Mouse (Mus musculus): ENCODE measurements around the gene Plekhg1. TPM values are rescaled to one million over a fixed set of nuclear protein-coding genes. Genes with fewer than 3 reads are reported as not detected.

Plekhg1 gene
- total RNA-seq, 2 experiments from 2014 or later, result 16.3 to 16.4 TPM

GRCm38 (mm10) chr10:3939895-3940595, 199.9 kb downstream of the Plekhg1 start:
- intact Hi-C loops (cut with DNase I), result loop anchor here (2.0 to 5.0 kb wide), 3 partner anchors 37 to 608 kb away; no protein-coding TSS in a partner anchor
- no peak for DNase-seq

GRCm38 (mm10) chr10:3940596-3940975, 200.4 kb downstream of the Plekhg1 start:
- DNase-seq, result no peak
- intact Hi-C loops (cut with DNase I), result loop anchor here (5.0 kb wide), 2 partner anchors 133 to 608 kb away; no protein-coding TSS in a partner anchor

DNA sequence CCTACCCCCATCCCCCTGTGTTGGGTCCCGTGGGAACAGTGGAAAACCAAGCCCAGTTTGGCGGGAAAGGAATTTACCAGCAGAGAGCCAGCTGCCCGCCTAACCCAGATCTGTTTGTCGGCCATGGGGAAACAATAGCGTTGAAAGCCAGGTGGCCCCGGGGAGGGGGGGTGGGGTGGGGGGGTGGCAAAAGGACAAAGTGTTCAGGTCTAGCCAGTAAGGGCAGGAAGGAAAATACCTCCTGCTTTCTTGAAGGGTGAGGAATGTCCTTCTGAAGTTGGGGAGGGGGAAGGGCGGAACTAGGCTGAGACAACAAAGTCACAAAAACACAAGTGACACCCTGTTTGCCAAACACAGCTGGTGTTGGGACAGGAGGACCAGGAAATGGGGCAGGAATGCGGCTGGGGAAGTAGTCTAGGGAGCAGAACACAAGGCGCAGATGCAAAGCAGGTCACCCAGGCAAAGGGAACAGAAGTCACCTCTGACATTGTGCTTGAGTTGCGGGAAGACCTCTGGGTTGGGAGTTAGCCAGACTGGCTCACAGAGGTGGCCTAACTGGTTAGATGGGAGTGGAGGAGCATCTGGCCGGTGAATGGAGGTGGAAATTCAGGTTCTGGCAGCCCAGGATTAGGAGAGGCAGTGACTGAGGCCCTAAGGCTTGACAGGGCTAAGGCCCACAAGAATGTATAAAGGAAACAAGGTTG, 201.0 kb downstream of the Plekhg1 start:
- intact Hi-C loops (cut with DNase I), result loop anchor here (5.0 kb wide), 2 partner anchors 134 to 609 kb away; no protein-coding TSS in a partner anchor

DNA sequence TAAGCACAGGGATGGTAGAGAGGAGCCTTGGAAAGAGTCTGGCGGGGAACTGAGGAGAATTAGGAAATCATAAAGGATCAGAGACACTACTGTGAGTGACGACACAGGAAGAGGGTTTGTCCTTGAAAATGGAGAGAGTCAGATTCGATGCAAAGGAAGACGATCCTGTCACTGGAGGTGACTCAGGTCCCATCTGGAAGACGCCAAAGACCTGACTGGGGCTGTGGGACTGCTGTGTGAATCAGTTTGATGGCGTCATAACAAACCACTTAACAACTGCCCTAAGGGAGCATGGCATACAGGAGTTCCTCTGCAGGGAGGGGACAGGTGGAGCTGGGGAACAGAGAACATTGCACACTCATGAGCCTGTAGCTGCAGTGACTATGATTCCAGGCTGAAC, 202.1 kb downstream of the Plekhg1 start:
- DNase-seq, result no peak
- intact Hi-C loops (cut with DNase I), result loop anchor here (5.0 kb wide), 2 partner anchors 135 to 610 kb away; no protein-coding TSS in a partner anchor

More for the DNA sequence above, 201.0 kb downstream of the Plekhg1 start:
- DNase-seq, result peak; percentile 26 to 53

GRCm38 (mm10) chr10:3943492-3944395, 203.6 kb downstream of the Plekhg1 start:
- intact Hi-C loops (cut with DNase I), result loop anchor here (1.0 to 5.0 kb wide), 5 partner anchors 136 to 611 kb away; partner anchors contain the start of gene Plekhg1
- DNase-seq, result peak; percentile 79 to 87

DNA sequence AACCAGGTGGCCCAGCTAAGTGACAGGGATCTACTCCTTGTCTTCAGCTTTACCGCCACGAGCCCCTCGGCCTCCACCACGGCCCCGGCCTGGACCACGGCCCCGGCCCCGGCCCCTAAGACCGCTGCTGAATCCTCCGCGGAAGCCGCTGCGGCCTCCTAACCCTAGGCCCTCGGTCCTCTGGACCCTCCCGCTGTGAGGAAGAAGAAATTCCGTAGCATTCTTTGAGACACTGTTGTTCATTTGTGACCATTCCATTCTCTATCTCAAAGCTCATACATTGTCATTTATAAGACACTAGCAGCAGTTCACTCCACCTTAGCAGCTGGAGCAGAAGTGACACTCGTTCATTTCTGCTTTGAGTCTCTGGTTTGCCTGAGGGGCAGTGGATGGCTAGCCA, 206.7 kb downstream of the Plekhg1 start:
- intact Hi-C loops (cut with DNase I), result no loop called here
- no peak for DNase-seq

GRCm38 (mm10) chr10:3947346-3947745, 207.2 kb downstream of the Plekhg1 start:
- intact Hi-C loops (cut with DNase I), result no loop called here
- DNase-seq, result no peak

- intact Hi-C loops (cut with DNase I), result no loop called here
- no peak for DNase-seq
Measured at GRCm38 (mm10) chr10:3949306-3949705, 209.1 kb downstream of the Plekhg1 start.

GRCm38 (mm10) chr10:3956471-3956870, 216.3 kb downstream of the Plekhg1 start:
- intact Hi-C loops (cut with DNase I), result no loop called here
- DNase-seq, result no peak

GRCm38 (mm10) chr10:3958591-3958990, 218.4 kb downstream of the Plekhg1 start:
- DNase-seq, result no peak

GRCm38 (mm10) chr10:3969026-3969425, 228.9 kb downstream of the Plekhg1 start:
- intact Hi-C loops (cut with DNase I), result no loop called here
- DNase-seq, result no peak

More at GRCm38 (mm10) chr10:3958591-3958990, 218.4 kb downstream of the Plekhg1 start:
- intact Hi-C loops (cut with DNase I), result no loop called here

DNA sequence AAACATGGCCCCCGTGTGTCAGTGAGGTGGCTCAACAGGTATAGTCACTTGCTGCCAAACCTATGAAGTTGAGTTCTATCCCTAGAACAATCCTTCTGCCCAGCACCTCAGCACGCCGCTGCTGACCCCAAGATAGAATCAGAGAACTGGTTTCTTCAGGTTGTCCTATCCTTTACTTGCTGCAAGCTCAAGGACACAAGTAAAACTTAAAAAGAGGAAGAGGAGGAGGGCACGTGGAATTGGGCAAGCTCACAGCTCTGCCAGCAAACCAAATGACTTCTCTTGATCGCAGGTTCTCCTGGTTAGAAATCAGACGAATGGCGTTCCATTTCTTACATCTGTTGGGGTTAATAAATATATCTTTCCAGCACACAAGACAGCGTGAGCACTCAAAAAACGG, 232.1 kb downstream of the Plekhg1 start:
- intact Hi-C loops (cut with DNase I), result no loop called here
- no peak for DNase-seq

GRCm38 (mm10) chr10:3972981-3973588, 232.9 kb downstream of the Plekhg1 start, which contains the start of gene Mthfd1l:
TSS of gene Mthfd1l (plus strand) at chr10:3973118.
- intact Hi-C loops (cut with DNase I), result no loop called here
- DNase-seq, result peak; percentile 73 to 80

DNA sequence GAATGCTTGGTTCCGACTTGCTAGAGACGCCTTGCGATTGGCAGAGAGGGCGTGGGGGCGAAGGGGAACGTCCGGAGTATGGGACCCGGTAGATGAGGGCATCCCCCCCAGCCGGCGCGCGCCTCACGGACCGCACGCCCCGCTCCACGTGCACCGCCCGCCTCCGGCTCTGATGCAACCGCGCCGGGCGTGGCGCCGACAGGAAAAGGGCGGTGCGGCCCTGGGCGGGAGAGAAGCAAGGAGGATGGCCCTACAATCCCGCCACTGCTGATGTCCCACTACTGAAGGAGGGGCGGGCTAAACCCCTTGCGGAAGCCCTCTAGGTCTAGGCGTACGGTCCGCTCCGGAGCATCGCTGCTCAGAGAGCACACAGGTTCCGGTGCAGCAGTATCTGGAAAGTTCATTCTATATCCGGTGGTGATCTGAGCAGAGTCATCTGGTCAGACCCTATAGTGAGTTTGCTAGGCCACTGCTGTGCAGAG, 233.5 kb downstream of the Plekhg1 start:
- peak; percentile 91 to 92 for DNase-seq
- intact Hi-C loops (cut with DNase I), result no loop called here

DNA sequence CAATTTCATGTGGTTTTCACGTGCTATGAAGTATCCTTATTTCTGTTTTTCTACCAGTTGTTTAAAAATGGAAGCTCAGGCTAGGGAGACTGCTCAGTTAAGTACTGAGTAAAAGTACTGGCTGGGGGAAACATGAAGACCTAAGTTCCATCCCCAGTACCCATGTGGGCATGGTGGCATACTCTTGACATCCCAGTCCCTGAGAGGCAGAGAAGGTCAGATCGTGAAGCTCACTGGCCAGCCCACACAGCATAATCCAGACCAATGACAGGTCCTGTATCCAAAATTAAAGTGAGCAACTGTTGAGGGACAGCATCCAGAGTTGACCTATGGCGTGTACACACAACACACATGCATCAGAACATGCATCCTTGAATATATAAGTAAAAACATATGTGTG, 234.2 kb downstream of the Plekhg1 start:
- intact Hi-C loops (cut with DNase I), result no loop called here
- DNase-seq, result no peak

DNA sequence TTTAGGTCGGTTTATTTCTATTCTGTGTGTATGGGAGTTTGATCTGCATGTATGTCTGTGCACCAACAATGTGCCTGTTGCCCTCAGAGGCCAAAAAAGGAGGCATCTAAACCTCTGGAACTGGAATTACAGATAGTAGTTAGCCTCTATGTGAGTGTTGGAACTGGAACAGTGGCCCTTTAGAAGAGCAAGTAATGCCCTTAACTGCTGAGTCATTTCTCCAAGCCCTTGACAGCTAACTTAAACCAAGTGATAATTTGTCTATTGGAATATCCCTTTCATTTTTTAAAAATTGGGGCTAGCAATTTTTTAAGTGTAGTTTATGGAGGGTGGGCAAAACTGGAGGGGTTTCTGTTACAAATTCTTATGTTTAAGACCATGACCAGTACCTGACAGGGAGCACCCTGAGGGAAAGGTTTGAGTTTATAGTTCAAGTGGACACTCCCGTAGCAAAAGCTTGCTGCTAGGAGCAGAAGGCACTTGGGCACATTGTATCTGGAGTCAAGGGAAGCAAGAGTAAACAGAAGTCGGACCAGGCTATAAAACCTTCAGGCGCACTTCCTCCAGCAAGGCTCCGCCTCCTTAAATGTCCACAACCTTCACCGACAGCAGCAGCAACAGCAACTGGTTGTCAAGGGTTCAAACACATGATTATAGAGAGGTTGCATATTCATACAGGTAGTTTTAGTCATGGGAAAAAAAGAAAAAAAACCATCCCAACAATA, 235.9 kb downstream of the Plekhg1 start:
- DNase-seq, result no peak
- intact Hi-C loops (cut with DNase I), result no loop called here

- intact Hi-C loops (cut with DNase I), result no loop called here
- DNase-seq, result no peak
Measured at GRCm38 (mm10) chr10:3976623-3977010, 236.5 kb downstream of the Plekhg1 start.

GRCm38 (mm10) chr10:3978326-3978725, 238.2 kb downstream of the Plekhg1 start:
- intact Hi-C loops (cut with DNase I), result no loop called here
- DNase-seq, result no peak

- peak in 1 of 2 experiments; percentile 27 for DNase-seq
- intact Hi-C loops (cut with DNase I), result no loop called here
Measured at GRCm38 (mm10) chr10:3978792-3979488, 238.8 kb downstream of the Plekhg1 start.
